Mouse (Mus musculus) embryonic facial prominence, embryonic 10.5 days (tissue): ENCODE data around the gene Pecam1. TPM values are rescaled to one million over a fixed set of nuclear protein-coding genes. Genes with fewer than 3 reads are reported as not detected.

ENCODE experiments used
- DNase-seq: peaks from one replicate; pipeline ENCODE4 v3.0.0-alpha.2; 2017; ENCODE audit warnings: low spot score
- H3K27ac ChIP-seq: fragments of 300-500 bp; sonication (generic); replicated peaks from 2 replicates; pipeline ENCODE4 v1.5.1; 2016; ENCODE audit warnings: mild to moderate bottlenecking
- H3K27me3 ChIP-seq: fragments of 300-500 bp; sonication (generic); replicated peaks from 2 replicates; pipeline ENCODE4 v1.6.1; 2016; ENCODE audit warnings: low read depth, mild to moderate bottlenecking; ENCODE audit not compliant: poor library complexity, severe bottlenecking
- H3K36me3 ChIP-seq: fragments of 300-500 bp; sonication (generic); replicated peaks from 2 replicates; pipeline ENCODE4 v1.6.1; 2016; ENCODE audit warnings: mild to moderate bottlenecking, moderate library complexity
- H3K4me1 ChIP-seq: fragments of 300-500 bp; sonication (generic); 2 replicates; pipeline ENCODE4 v1.6.1; 2016
- H3K4me3 ChIP-seq: fragments of 300-500 bp; sonication (generic); 2 replicates; pipeline ENCODE4 v1.5.1; 2016; ENCODE audit warnings: mild to moderate bottlenecking, moderate library complexity
- H3K9me3 ChIP-seq: fragments of 300-500 bp; sonication (generic); 2 replicates; pipeline ENCODE4 v1.6.1; 2016; ENCODE audit warnings: mild to moderate bottlenecking
- WGBS: fragments of 180-500 bp; shearing (Covaris S2); methylation state at CpG from one replicate; pipeline ENCODE4 v1.1.7; 2016; 5-methylcytosine and 5-hydroxymethylcytosine counted together
- polyA plus RNA-seq: library from polyadenylated mRNA; unstranded; fragments of >200 nt; fragmentation: Nextera tagmentation; extraction: Ambion mirVana; gene quantifications from 2 replicates; pipeline ENCODE4 v1.2.1, GENCODE M21; 2016

Gene Pecam1
- polyA plus RNA-seq, 1 experiment from 2014 or later = 20.8 TPM

DNA sequence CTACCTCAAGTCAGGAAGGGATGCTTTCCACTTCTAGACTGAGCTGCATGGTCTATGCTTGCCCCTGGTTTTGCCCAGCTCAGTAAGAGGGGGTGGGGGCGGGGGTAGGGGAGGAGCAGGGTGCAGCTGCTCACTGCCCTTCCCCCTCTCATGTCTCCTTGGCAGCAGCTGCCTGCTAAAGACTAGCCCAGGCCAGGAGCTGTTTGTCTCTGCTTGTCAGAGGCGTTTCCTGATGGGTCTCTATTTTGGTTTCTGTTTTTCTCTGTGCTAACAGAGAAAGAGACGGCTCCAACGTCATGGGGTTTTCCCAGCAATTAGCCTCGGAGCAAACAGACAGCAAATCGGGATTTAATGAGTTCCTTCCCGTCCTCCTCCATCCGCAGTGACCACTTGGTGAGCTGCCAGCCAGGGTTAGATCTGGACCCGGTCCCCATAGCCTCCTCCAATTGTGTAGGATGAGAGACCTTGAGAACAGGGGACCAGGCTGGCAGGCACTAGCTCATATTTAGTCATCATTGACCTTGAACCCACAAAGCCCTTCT, 75.7 kb downstream of the Pecam1 start:
- no peaks in the 10 kb centered on the region for H3K27me3 ChIP-seq

DNA sequence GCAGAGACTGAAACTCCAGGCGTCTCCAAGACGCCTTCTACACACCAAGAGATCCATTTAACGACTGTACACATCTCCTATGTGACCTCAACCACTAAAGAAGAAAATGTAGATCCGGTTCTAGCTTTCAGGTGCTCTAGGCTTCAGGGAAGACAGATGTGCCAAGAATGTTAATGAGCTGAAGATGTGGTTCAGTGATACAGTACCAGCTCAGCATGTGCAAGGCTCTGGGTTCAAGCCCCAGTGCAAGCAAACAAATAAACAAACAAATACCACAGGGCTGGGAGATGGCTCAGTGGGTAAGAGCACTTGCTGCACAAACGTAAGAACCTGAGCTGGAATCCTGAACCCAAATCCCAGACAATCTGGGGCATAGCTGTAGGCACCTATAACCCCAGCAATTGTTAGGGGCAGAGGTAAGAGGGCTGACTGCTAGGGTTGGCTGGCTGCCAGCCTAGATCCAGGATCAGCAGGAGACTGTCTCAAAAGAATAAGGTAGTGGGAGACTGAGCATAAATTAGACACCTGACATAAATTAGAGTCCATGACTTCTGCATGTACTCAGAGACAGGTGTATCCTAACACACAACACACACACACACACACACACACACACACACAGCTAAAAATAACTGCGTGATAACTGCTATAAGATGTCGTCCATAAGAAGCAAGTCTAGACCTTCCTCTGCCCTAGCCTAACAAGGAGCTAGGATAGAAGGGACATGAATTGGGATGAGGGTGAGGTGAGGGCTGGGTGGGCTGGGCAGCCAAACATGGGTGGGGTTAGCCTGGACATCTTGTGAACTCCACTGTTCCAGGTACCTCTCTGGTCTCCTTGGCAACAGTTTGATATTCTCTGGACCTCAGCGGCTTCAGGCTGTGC, 76.5 kb downstream of the Pecam1 start:
- no peaks in the 10 kb centered on the region for H3K9me3 ChIP-seq
- H3K27ac ChIP-seq = peak overlapping the region; percentile 83; the same call in 1 of the 2 replicates

More for the DNA sequence above, 75.7 kb downstream of the Pecam1 start:
- no peaks in the 10 kb centered on the region for H3K36me3 ChIP-seq
- peaks cover 46% of the 10 kb centered on the region for H3K4me1 ChIP-seq
- peak; percentile 65 for DNase-seq
- H3K27ac ChIP-seq = peak overlapping the region; percentile 83
- H3K4me3 ChIP-seq = peak overlapping the region; percentile 37
- 4% methylated on average over 9 of the region's 9 CpGs for WGBS
- no peaks in the 10 kb centered on the region for H3K9me3 ChIP-seq

GRCm38 (mm10) chr11:106672919-106673505, 77.4 kb downstream of the Pecam1 start:
- DNase-seq = no peak
- Histone ChIP-seq H3K27ac (0 out of 2 replicates have a peak overlapping the region, but pooled peaks have one; percentile 8), H3K27me3 (no peaks in the 10 kb centered on the region), H3K4me1 (peaks cover 55% of the 10 kb centered on the region), H3K9me3 (no peaks in the 10 kb centered on the region), H3K36me3 (no peaks in the 10 kb centered on the region), H3K4me3 (no peak overlapping the region)
- 82% methylated on average over 5 of the region's 5 CpGs for WGBS

More for the DNA sequence above, 76.5 kb downstream of the Pecam1 start:
- H3K4me3 ChIP-seq = peak overlapping the region; percentile 37
- DNase-seq = no peak
- H3K27me3 ChIP-seq = no peaks in the 10 kb centered on the region
- WGBS = 78% methylated on average over 8 of the region's 8 CpGs
- no peaks in the 10 kb centered on the region for H3K36me3 ChIP-seq
- H3K4me1 ChIP-seq = peaks cover 53% of the 10 kb centered on the region

- no peaks in the 10 kb centered on the region for H3K27me3 ChIP-seq
- no peaks in the 10 kb centered on the region for H3K9me3 ChIP-seq
- no peak for DNase-seq
- H3K27ac ChIP-seq = no peak overlapping the region
- H3K4me3 ChIP-seq = no peak overlapping the region
- H3K36me3 ChIP-seq = no peaks in the 10 kb centered on the region
- WGBS = 91% methylated on average over 8 of the region's 8 CpGs
- peaks cover 55% of the 10 kb centered on the region for H3K4me1 ChIP-seq
These were observed 78.6 kb downstream of the Pecam1 start for GRCm38 (mm10) chr11:106671801-106672200.

- DNase-seq = no peak
- WGBS = 71% methylated on average over 4 of the region's 4 CpGs
- Histone ChIP-seq H3K9me3 (no peaks in the 10 kb centered on the region), H3K4me3 (no peak overlapping the region), H3K27ac (no peak overlapping the region), H3K4me1 (peaks cover 55% of the 10 kb centered on the region), H3K27me3 (no peaks in the 10 kb centered on the region), H3K36me3 (no peaks in the 10 kb centered on the region)
These were observed 79.4 kb downstream of the Pecam1 start for GRCm38 (mm10) chr11:106670951-106671478.

DNA sequence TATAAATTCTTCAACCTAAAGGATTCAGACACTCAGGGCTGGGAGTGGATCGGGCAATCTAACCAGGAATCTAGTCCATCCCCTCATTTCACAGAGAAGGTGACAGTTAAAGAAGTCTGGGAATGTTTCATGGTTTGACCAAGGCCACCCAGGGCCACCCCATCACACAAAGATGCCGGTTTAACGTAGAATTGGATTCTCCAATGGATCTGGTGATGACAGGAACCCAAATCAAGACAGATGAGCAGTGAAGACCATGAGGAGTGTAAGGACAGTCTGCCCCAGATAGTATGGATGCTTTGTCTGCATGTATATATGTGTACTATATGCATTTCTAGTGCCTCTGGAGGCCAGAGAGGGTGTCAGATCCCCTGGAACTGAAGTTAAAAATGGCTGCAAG, 80.2 kb downstream of the Pecam1 start:
- no peaks in the 10 kb centered on the region for H3K36me3 ChIP-seq
- DNase-seq = no peak
- 61% methylated on average over 3 of the region's 3 CpGs for WGBS
- H3K4me3 ChIP-seq = no peak overlapping the region
- no peak overlapping the region for H3K27ac ChIP-seq
- peaks cover 48% of the 10 kb centered on the region for H3K4me1 ChIP-seq
- no peaks in the 10 kb centered on the region for H3K27me3 ChIP-seq
- H3K9me3 ChIP-seq = no peaks in the 10 kb centered on the region

DNA sequence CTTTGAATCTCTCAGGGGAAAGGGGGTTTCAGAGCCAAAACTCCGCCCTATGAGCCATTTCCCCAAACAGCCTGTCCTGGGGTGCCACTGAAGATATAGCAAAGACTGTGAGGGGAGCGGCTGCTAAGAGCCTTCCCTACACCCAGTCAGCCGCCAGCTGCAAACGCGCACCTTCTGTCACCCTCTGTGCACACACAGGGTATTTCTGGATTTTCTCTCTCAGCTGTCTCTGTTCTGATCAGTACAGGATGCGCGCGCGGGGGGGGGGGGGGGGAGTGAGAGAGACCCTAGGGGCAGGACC, 80.6 kb downstream of the Pecam1 start:
- Histone ChIP-seq H3K4me1 (peaks cover 43% of the 10 kb centered on the region), H3K9me3 (no peaks in the 10 kb centered on the region), H3K4me3 (no peak overlapping the region), H3K27me3 (no peaks in the 10 kb centered on the region), H3K27ac (peak overlapping the region; percentile 35; the same call in 1 of the 2 replicates), H3K36me3 (no peaks in the 10 kb centered on the region)
- DNase-seq = no peak
- WGBS = 18% methylated on average over 9 of the region's 9 CpGs

GRCm38 (mm10) chr11:106669102-106669872, 81.1 kb downstream of the Pecam1 start:
- DNase-seq = no peak
- Histone ChIP-seq H3K27ac (peak overlapping the region; percentile 35; the same call in 1 of the 2 replicates), H3K36me3 (no peaks in the 10 kb centered on the region), H3K4me3 (no peak overlapping the region), H3K27me3 (no peaks in the 10 kb centered on the region), H3K4me1 (peaks cover 42% of the 10 kb centered on the region), H3K9me3 (no peaks in the 10 kb centered on the region)
- WGBS = 45% methylated on average over 8 of the region's 8 CpGs

GRCm38 (mm10) chr11:106668336-106668735, 82.1 kb downstream of the Pecam1 start:
- no peaks in the 10 kb centered on the region for H3K27me3 ChIP-seq
- H3K9me3 ChIP-seq = no peaks in the 10 kb centered on the region
- H3K4me1 ChIP-seq = peaks cover 43% of the 10 kb centered on the region
- H3K36me3 ChIP-seq = no peaks in the 10 kb centered on the region
- DNase-seq = no peak
- WGBS = 82% methylated on average over 7 of the region's 7 CpGs
- H3K4me3 ChIP-seq = no peak overlapping the region
- H3K27ac ChIP-seq = no peak overlapping the region

DNA sequence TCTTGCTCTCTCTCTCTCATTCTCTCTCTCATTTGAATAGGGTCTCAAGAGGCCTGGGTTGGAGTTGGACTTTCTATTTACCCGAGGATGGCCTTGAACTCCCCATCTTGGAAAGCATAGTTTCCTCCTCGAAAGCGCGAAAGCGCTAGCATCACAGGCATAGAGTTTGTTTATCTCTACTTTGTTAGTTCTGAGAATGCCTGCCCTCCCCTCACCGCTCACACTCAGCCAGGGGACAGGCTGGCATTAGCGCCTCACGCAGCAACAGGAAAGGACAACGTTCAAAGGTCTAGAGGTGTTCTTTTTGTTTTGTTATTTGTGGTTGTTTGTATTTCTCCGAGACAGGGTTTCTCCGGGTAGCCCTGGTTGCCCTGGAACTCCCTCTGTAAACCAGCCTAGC, 82.6 kb downstream of the Pecam1 start:
- Histone ChIP-seq H3K4me1 (peaks cover 41% of the 10 kb centered on the region), H3K9me3 (no peaks in the 10 kb centered on the region), H3K4me3 (no peak overlapping the region), H3K36me3 (no peaks in the 10 kb centered on the region), H3K27ac (no peak overlapping the region), H3K27me3 (no peaks in the 10 kb centered on the region)
- 87% methylated on average over 11 of the region's 11 CpGs for WGBS
- no peak for DNase-seq

DNA sequence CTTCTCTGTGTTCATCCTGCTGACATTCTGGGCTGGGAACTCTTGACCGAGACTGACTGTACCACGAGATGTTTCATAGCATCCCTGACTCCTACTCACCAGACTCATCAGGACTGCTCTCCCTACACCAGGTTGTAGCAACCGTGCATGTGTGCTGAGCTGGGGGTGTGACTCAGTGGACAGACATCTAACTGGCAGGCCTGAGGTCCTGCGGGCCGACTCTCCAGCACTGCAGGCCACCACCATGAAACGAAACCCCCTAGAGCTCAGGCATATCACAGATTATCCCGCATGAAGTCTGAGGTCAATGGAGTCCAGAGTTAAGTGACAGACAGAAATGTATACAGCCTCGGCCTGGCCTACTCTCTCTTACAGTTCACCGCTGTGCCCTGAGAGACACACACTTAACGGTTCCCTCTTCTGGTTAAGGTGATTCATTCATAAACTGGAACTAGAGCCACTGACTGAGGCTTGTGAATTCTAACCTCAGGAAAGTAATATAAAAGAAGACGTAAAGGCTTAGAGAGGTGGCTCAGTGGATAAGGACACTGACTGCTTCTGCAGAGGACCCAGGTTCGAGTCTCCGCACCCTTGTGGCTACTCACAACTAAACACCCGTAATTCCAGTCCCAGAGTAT, 83.8 kb downstream of the Pecam1 start:
- 88% methylated on average over 14 of the region's 14 CpGs for WGBS
- Histone ChIP-seq H3K36me3 (no peaks in the 10 kb centered on the region), H3K27me3 (no peaks in the 10 kb centered on the region), H3K9me3 (no peaks in the 10 kb centered on the region), H3K4me1 (peaks cover 40% of the 10 kb centered on the region), H3K27ac (peak overlapping the region; percentile 51; the same call in 1 of the 2 replicates), H3K4me3 (no peak overlapping the region)
- DNase-seq = no peak

- 87% methylated on average over 2 of the region's 2 CpGs for WGBS
- Histone ChIP-seq H3K4me1 (peaks cover 39% of the 10 kb centered on the region), H3K4me3 (no peak overlapping the region), H3K9me3 (no peaks in the 10 kb centered on the region), H3K27ac (peak overlapping the region; percentile 51; the same call in 1 of the 2 replicates), H3K36me3 (no peaks in the 10 kb centered on the region), H3K27me3 (no peaks in the 10 kb centered on the region)
- no peak for DNase-seq
These were observed 84.6 kb downstream of the Pecam1 start for GRCm38 (mm10) chr11:106665841-106666240.
